Mouse (Mus musculus) myocyte (in vitro differentiated cells): Measurements from ENCODE around the gene Gm20388. TPM values are rescaled to one million over a fixed set of nuclear protein-coding genes. Genes with fewer than 3 reads are reported as not detected.

ENCODE experiments used
- H3K27me3 ChIP-seq: one replicate; pipeline ENCODE4 v1.6.1; 2011; ENCODE audit not compliant: control insufficient read depth, insufficient read depth, insufficient read length
- H3K36me3 ChIP-seq: one replicate; pipeline ENCODE4 v1.6.1; 2011; ENCODE audit not compliant: control insufficient read depth, insufficient read depth
- H3K4me2 ChIP-seq: one replicate; pipeline ENCODE4 v1.6.1; 2011; ENCODE audit warnings: low read depth, control low read depth
- H3K4me3 ChIP-seq: one replicate; pipeline ENCODE4 v1.5.1; 2011; ENCODE audit warnings: mild to moderate bottlenecking, control low read depth, moderate library complexity
- H3K79me2 ChIP-seq: one replicate; pipeline ENCODE4 v1.6.1; 2011; ENCODE audit not compliant: control insufficient read depth, insufficient read depth
- H3ac ChIP-seq: one replicate; pipeline ENCODE4 v1.6.1; 2011; ENCODE audit not compliant: control insufficient read depth, insufficient read length
- CEBPB ChIP-seq: IDR thresholded peaks from 2 replicates; pipeline ENCODE4 v1.6.1; 2011; ENCODE audit warnings: mild to moderate bottlenecking, moderate library complexity; ENCODE audit not compliant: poor library complexity, insufficient read depth, severe bottlenecking
- E2F4 ChIP-seq: IDR thresholded peaks from one replicate; pipeline ENCODE4 v1.6.1; 2011; ENCODE audit warnings: mild to moderate bottlenecking, control low read depth, moderate library complexity; ENCODE audit not compliant: insufficient read depth
- MAX ChIP-seq: IDR thresholded peaks from one replicate; pipeline ENCODE4 v1.6.1; 2011; ENCODE audit warnings: low read depth, mild to moderate bottlenecking, control low read depth
- MYOD1 ChIP-seq, 3 experiments: IDR thresholded peaks; one replicate each; pipeline ENCODE4 v1.6.1; 2011; ENCODE audit warnings: control low read depth in 2 of 3, low read depth in 2 of 3, mild to moderate bottlenecking in 2 of 3, moderate library complexity in 1 of 3; ENCODE audit not compliant: insufficient read length in 2 of 3, control insufficient read depth in 1 of 3
- MYOG ChIP-seq, 3 experiments: IDR thresholded peaks; one replicate each; pipeline ENCODE4 v1.6.1; 2011; ENCODE audit warnings: control low read depth in 2 of 3, low read depth in 2 of 3, mild to moderate bottlenecking in 2 of 3; ENCODE audit not compliant: insufficient read length in 2 of 3, control insufficient read depth in 1 of 3, insufficient read depth in 1 of 3
- POLR2A ChIP-seq: IDR thresholded peaks from one replicate; pipeline ENCODE4 v1.6.1; 2011; ENCODE audit warnings: low read depth, mild to moderate bottlenecking, control low read depth, moderate library complexity; ENCODE audit not compliant: insufficient read length
- POLR2AphosphoS2 ChIP-seq: IDR thresholded peaks from one replicate; pipeline ENCODE4 v1.6.1; 2011; ENCODE audit warnings: low read depth, control low read depth; ENCODE audit not compliant: insufficient read length
- REST ChIP-seq: IDR thresholded peaks from one replicate; pipeline ENCODE4 v1.6.1; 2011; ENCODE audit warnings: mild to moderate bottlenecking, control low read depth, moderate library complexity; ENCODE audit not compliant: insufficient read depth, insufficient read length
- SRF ChIP-seq: IDR thresholded peaks from one replicate; pipeline ENCODE4 v1.6.1; 2011; ENCODE audit warnings: low read depth; ENCODE audit not compliant: control insufficient read depth, insufficient read length
- TCF12 ChIP-seq: IDR thresholded peaks from one replicate; pipeline ENCODE4 v1.6.1; 2011; ENCODE audit warnings: mild to moderate bottlenecking, control low read depth; ENCODE audit not compliant: poor library complexity, insufficient read depth, severe bottlenecking
- TCF3 ChIP-seq: IDR thresholded peaks from one replicate; pipeline ENCODE4 v1.6.1; 2011; ENCODE audit warnings: low read depth, control low read depth; ENCODE audit not compliant: insufficient read length
- USF1 ChIP-seq: IDR thresholded peaks from one replicate; pipeline ENCODE4 v1.6.1; 2011; ENCODE audit warnings: low read depth, mild to moderate bottlenecking, control low read depth, moderate library complexity
- polyA plus RNA-seq: library from polyadenylated mRNA; unstranded; fragments of >200 nt; fragmentation: generic; extraction: Trizol; gene quantifications from one replicate; pipeline ENCODE4 v1.2.1, GENCODE M21; 2012; ENCODE audit warnings: missing spikeins

The Gm20388 gene
- polyA plus RNA-seq, 1 experiment = 15.3 TPM

GRCm38 (mm10) chr8:121021488-121021887, 1110.8 kb downstream of the Gm20388 start:
- H3K4me3 ChIP-seq = no peak overlapping the region
- peaks cover 95% of the 10 kb centered on the region for H3K27me3 ChIP-seq
- no peak overlapping the region for H3ac ChIP-seq
- no peaks in the 10 kb centered on the region for H3K36me3 ChIP-seq
- no peaks in the 10 kb centered on the region for H3K79me2 ChIP-seq
- TF ChIP-seq CEBPB = no peak
- no peak for TF ChIP-seq REST
- no peak for TF ChIP-seq TCF12
- no peak for TF ChIP-seq SRF
- no peak for TF ChIP-seq MYOG (IDR thresholded peaks at IDR 0.05; ENCODE audit: control insufficient read depth in 1 of 3, insufficient read depth in 1 of 3, insufficient read length in 2 of 3, low read depth in 2 of 3)
- TF ChIP-seq MAX = no peak
- no peak overlapping the region for H3K4me2 ChIP-seq

GRCm38 (mm10) chr8:121023003-121023402, 1112.4 kb downstream of the Gm20388 start:
- Histone ChIP-seq H3K4me2 (no peak overlapping the region), H3K79me2 (no peaks in the 10 kb centered on the region), H3K27me3 (peaks cover 95% of the 10 kb centered on the region), H3ac (no peak overlapping the region), H3K4me3 (no peak overlapping the region), H3K36me3 (no peaks in the 10 kb centered on the region)
- TF ChIP-seq MAX (no peak), POLR2AphosphoS2 (no peak), TCF3 (no peak), USF1 (no peak), MYOG (IDR thresholded peaks at IDR 0.05; ENCODE audit: control insufficient read depth in 1 of 3, insufficient read depth in 1 of 3, insufficient read length in 2 of 3, low read depth in 2 of 3) (no peak), REST (no peak), POLR2A (no peak), CEBPB (no peak), SRF (no peak), MYOD1 (IDR thresholded peaks at IDR 0.05; ENCODE audit: control insufficient read depth in 1 of 3, insufficient read length in 2 of 3, low read depth in 2 of 3) (no peak), E2F4 (no peak), TCF12 (no peak)

GRCm38 (mm10) chr8:121023736-121024135, 1113.1 kb downstream of the Gm20388 start:
- Histone ChIP-seq H3K79me2 (no peaks in the 10 kb centered on the region), H3K27me3 (peaks cover 89% of the 10 kb centered on the region), H3K4me2 (no peak overlapping the region), H3K36me3 (no peaks in the 10 kb centered on the region), H3ac (no peak overlapping the region), H3K4me3 (no peak overlapping the region)
- TF ChIP-seq POLR2AphosphoS2 = no peak
- TF ChIP-seq TCF3 = no peak
- no peak for TF ChIP-seq MYOD1 (IDR thresholded peaks at IDR 0.05; ENCODE audit: control insufficient read depth in 1 of 3, insufficient read length in 2 of 3, low read depth in 2 of 3)
- no peak for TF ChIP-seq POLR2A
- TF ChIP-seq CEBPB = no peak
- no peak for TF ChIP-seq REST
- TF ChIP-seq TCF12 = no peak
- no peak for TF ChIP-seq MAX
- no peak for TF ChIP-seq E2F4
- TF ChIP-seq USF1 = no peak
- no peak for TF ChIP-seq SRF
- TF ChIP-seq MYOG (IDR thresholded peaks at IDR 0.05; ENCODE audit: control insufficient read depth in 1 of 3, insufficient read depth in 1 of 3, insufficient read length in 2 of 3, low read depth in 2 of 3) = no peak

DNA sequence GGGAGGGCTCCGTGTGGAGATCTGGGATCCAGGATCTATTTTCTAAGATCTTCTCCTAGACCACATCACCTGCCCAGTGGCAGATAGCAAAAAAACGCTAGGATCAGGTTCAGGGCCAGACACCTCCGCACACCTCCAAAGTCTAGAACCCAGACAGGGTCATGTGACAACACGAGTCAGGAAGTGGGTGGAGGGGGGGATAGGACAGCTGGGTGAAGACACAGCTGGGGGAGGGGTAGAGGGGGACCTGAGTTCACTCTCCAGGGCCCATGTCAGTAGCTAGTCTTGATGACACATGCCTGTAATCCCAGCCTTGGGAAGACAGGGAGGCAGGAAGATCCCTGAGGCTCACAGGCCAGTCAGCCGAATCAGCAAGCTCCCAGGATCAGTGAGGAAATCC, 1114.8 kb downstream of the Gm20388 start:
- Histone ChIP-seq H3K36me3 (no peaks in the 10 kb centered on the region), H3ac (no peak overlapping the region), H3K79me2 (no peaks in the 10 kb centered on the region), H3K4me2 (no peak overlapping the region), H3K27me3 (peaks cover 86% of the 10 kb centered on the region), H3K4me3 (no peak overlapping the region)
- TF ChIP-seq POLR2A (no peak), E2F4 (no peak), TCF3 (no peak), SRF (no peak), USF1 (no peak), REST (no peak), MYOG (IDR thresholded peaks at IDR 0.05; ENCODE audit: control insufficient read depth in 1 of 3, insufficient read depth in 1 of 3, insufficient read length in 2 of 3, low read depth in 2 of 3) (no peak), MAX (no peak), MYOD1 (IDR thresholded peaks at IDR 0.05; ENCODE audit: control insufficient read depth in 1 of 3, insufficient read length in 2 of 3, low read depth in 2 of 3) (no peak), POLR2AphosphoS2 (no peak), TCF12 (no peak), CEBPB (no peak)

GRCm38 (mm10) chr8:121027787-121028186, 1117.1 kb downstream of the Gm20388 start:
- Histone ChIP-seq H3K27me3 (peaks cover 84% of the 10 kb centered on the region), H3K79me2 (no peaks in the 10 kb centered on the region), H3K4me2 (no peak overlapping the region), H3K36me3 (no peaks in the 10 kb centered on the region), H3ac (no peak overlapping the region), H3K4me3 (no peak overlapping the region)
- no peak for TF ChIP-seq USF1
- no peak for TF ChIP-seq TCF3
- no peak for TF ChIP-seq REST
- no peak for TF ChIP-seq POLR2A
- TF ChIP-seq SRF = no peak
